Mouse (Mus musculus) heart, adult 2 months (tissue): Measurements from ENCODE around the gene Zc3h6. TPM values are rescaled to one million over a fixed set of nuclear protein-coding genes. Genes with fewer than 3 reads are reported as not detected.

Source experiments
- DNase-seq, 2 experiments: peaks; one replicate each; pipeline ENCODE4 v3.0.0; 2021
- H3K27ac ChIP-seq: fragments of 200-600 bp; 2 replicates; pipeline ENCODE4 v1.8.1; 2022
- H3K27me3 ChIP-seq: fragments of 200-500 bp; 2 replicates; pipeline ENCODE4 v1.6.1; 2012; ENCODE audit warnings: mild to moderate bottlenecking, low read length, inconsistent platforms, mixed read lengths; ENCODE audit not compliant: control insufficient read depth, insufficient read depth
- H3K36me3 ChIP-seq: fragments of 200-500 bp; 2 replicates; pipeline ENCODE4 v1.6.1; 2012; ENCODE audit warnings: low read length, inconsistent platforms; ENCODE audit not compliant: control insufficient read depth, insufficient read depth
- H3K4me1 ChIP-seq: fragments of 200-500 bp; 2 replicates; pipeline ENCODE4 v1.6.1; 2011; ENCODE audit warnings: low read length; ENCODE audit not compliant: control insufficient read depth, insufficient read depth
- H3K4me3 ChIP-seq: fragments of 200-600 bp; 2 replicates; pipeline ENCODE4 v1.8.1; 2022
- H3K79me2 ChIP-seq: fragments of 200-500 bp; replicated peaks from 2 replicates; pipeline ENCODE4 v1.6.1; 2012; ENCODE audit warnings: mild to moderate bottlenecking, inconsistent platforms, low read length, moderate library complexity, mixed read lengths; ENCODE audit not compliant: control insufficient read depth, insufficient read depth
- H3K9ac ChIP-seq: fragments of 200-500 bp; 2 replicates; pipeline ENCODE4 v1.6.1; 2012; ENCODE audit warnings: low read depth, mild to moderate bottlenecking, control low read depth, inconsistent platforms, low read length, mixed read lengths
- CTCF ChIP-seq: fragments of 200-600 bp; IDR thresholded peaks from 2 replicates; pipeline ENCODE4 v1.8.1; 2022; ENCODE audit warnings: antibody characterized with exemption, mild to moderate bottlenecking, moderate library complexity
- EP300 ChIP-seq: fragments of 200-500 bp; IDR thresholded peaks from 2 replicates; pipeline ENCODE4 v1.6.1; 2011; ENCODE audit warnings: low read depth, low read length, control low read depth; ENCODE audit not compliant: insufficient read depth
- POLR2A ChIP-seq: fragments of 200-500 bp; IDR thresholded peaks from 2 replicates; pipeline ENCODE4 v1.6.1; 2011; ENCODE audit warnings: mild to moderate bottlenecking, low read depth, low read length, control low read depth; ENCODE audit not compliant: insufficient read depth
- WGBS: fragments of 180-500 bp; shearing (Covaris S2); methylation state at CpG from one replicate; pipeline ENCODE4 v1.1.7; 2018; 5-methylcytosine and 5-hydroxymethylcytosine counted together
- intact Hi-C: fragments of 180-260 bp; cut with DNase I; formaldehyde crosslinking; loops from one replicate; pipeline ENCODE4 v1.15.1; 2025
- microRNA-seq, 2 experiments: library from miRNA; unstranded; fragments of <30 nt; microRNA quantifications; one replicate each; pipeline ENCODE4 v1.2.0; 2021
- polyA plus RNA-seq: library from polyadenylated mRNA; depleted of rRNA; stranded (reverse); fragments of >200 nt; gene quantifications from 2 replicates; pipeline ENCODE4 v1.2.3, GENCODE M21; 2012; rRNA removed
- total RNA-seq, 2 experiments: library from RNA; stranded (reverse); gene quantifications; 2 replicates each; pipeline ENCODE4 v1.2.3; 2021

The Zc3h6 gene
- total and polyA plus RNA-seq, 3 experiments, result 1.4 to 4.7 (median 3.1) TPM

- 1% methylated on average over 59 of the region's 62 CpGs for WGBS
- peak within 1 kb of the TSS; percentile 79 for H3K27ac ChIP-seq
- no peaks in the 10 kb centered on the region for H3K27me3 ChIP-seq
- intact Hi-C loops, result loop anchor here (1.0 to 5.0 kb wide), 3 partner anchors 64 to 118 kb away; partner anchors contain the start of genes Chchd5, Gm10762 and Zc3h6
- H3K79me2 ChIP-seq, result 0 out of 2 replicates have a peak, but pooled peaks cover 2% of the 10 kb centered on the region
- H3K9ac ChIP-seq, result peak within 1 kb of the TSS; percentile 96
- DNase-seq, result peak; percentile 89 to 92
- TF ChIP-seq POLR2A (peak; percentile 86), CTCF (no peak; the same call in 1 of the 2 replicates)
- no peaks in the 10 kb centered on the region; the same call in 1 of the 2 replicates for H3K36me3 ChIP-seq
- peak within 1 kb of the TSS; percentile 85 for H3K4me3 ChIP-seq
- H3K4me1 ChIP-seq, result no peaks in the 10 kb centered on the region
Measured at GRCm38 (mm10) chr2:129065437-129066282, 98.5 kb downstream of the Zc3h6 start, which contains the start of gene Ttl. Gene Ttl (plus strand): TSS chr2:129065942.

GRCm38 (mm10) chr2:129066326-129066725 is 99.1 kb downstream of the Zc3h6 start:
- no peak for TF ChIP-seq CTCF
- TF ChIP-seq POLR2A, result no peak
- no peak for TF ChIP-seq EP300
- Histone ChIP-seq H3K79me2 (0 out of 2 replicates have a peak, but pooled peaks cover 2% of the 10 kb centered on the region), H3K4me1 (no peaks in the 10 kb centered on the region), H3K36me3 (no peaks in the 10 kb centered on the region; the same call in 1 of the 2 replicates), H3K9ac (peak overlapping the region; percentile 96), H3K27me3 (no peaks in the 10 kb centered on the region), H3K27ac (peak overlapping the region; percentile 79), H3K4me3 (peak overlapping the region; percentile 85)
- 1% methylated on average over 20 of the region's 20 CpGs for WGBS
- peak; percentile 50 to 55 for DNase-seq
- intact Hi-C loops, result loop anchor here (5.0 kb wide), 2 partner anchors 99 to 119 kb away; partner anchors contain the start of genes Gm10762 and Zc3h6

Small RNAs within 50 kb of the gene (microRNA-seq; reads per million reads assigned to microRNA genes)
- gene Gm22859, result 0 reads per million in 2 experiments

Other genes starting within 250 kb of the Zc3h6 start
- 10 to 100 TPM; 20.8 to 21.6 TPM for gene Tmem87b, start 149.3 kb upstream of the Zc3h6 start, total RNA-seq
- gene Tmem87b, start 149.3 kb upstream of the Zc3h6 start, polyA plus RNA-seq, result 9.5 and 19.5 TPM in 2 replicates
- under 1 TPM; 0.50 to 0.61 TPM for gene Fbln7, start 104.4 kb upstream of the Zc3h6 start, total RNA-seq
- 0.61 and 1.3 TPM in 2 replicates for gene Fbln7, start 104.4 kb upstream of the Zc3h6 start, polyA plus RNA-seq
- 1 to 10 TPM; 5.9 to 8.3 TPM for gene Zc3h8, start 23.3 kb upstream of the Zc3h6 start, total RNA-seq
- gene Zc3h8, start 23.3 kb upstream of the Zc3h6 start, polyA plus RNA-seq, result 1.6 and 4.1 TPM in 2 replicates
- 10 to 100 TPM in 1 of 2 experiments, 1 to 10 TPM in 1; 8.4 to 12.3 TPM for gene Gm10762, start 323 bp downstream of the Zc3h6 start, total RNA-seq
- 8.3 and 8.9 TPM in 2 replicates for gene Gm10762, start 323 bp downstream of the Zc3h6 start, polyA plus RNA-seq
- gene Vinac1, start 80.8 kb downstream of the Zc3h6 start, total RNA-seq, result not detected
- 0.06 TPM in 1 of 2 replicates, not detected in the other for gene Vinac1, start 80.8 kb downstream of the Zc3h6 start, polyA plus RNA-seq
- gene Ttl, start 98.5 kb downstream of the Zc3h6 start, total RNA-seq, result 10 to 100 TPM; 19.0 to 19.1 TPM
- 8.8 and 12.9 TPM in 2 replicates for gene Ttl, start 98.5 kb downstream of the Zc3h6 start, polyA plus RNA-seq
- 10 to 100 TPM; 10.6 to 10.7 TPM for gene Polr1b, start 133.6 kb downstream of the Zc3h6 start, total RNA-seq
- 10.2 and 14.2 TPM in 2 replicates for gene Polr1b, start 133.6 kb downstream of the Zc3h6 start, polyA plus RNA-seq
- gene Chchd5, start 162.3 kb downstream of the Zc3h6 start, total RNA-seq, result 10 to 100 TPM in 1 of 2 experiments, 1 to 10 TPM in 1; 9.8 to 10.3 TPM
- gene Chchd5, start 162.3 kb downstream of the Zc3h6 start, polyA plus RNA-seq, result 22.0 and 22.5 TPM in 2 replicates
- 10 to 100 TPM; 10.1 to 15.9 TPM for gene Slc20a1, start 231.4 kb downstream of the Zc3h6 start, total RNA-seq
- gene Slc20a1, start 231.4 kb downstream of the Zc3h6 start, polyA plus RNA-seq, result 14.7 and 24.7 TPM in 2 replicates